Mouse (Mus musculus) heart, embryonic 13.5 days (tissue): ENCODE measurements around the gene Rhox7b. TPM values are rescaled to one million over a fixed set of nuclear protein-coding genes. Genes with fewer than 3 reads are reported as not detected.
"Not testable (repeated sequence)": the region's sequence is repeated elsewhere in the genome, so short reads cannot be mapped to it uniquely, and the experiment has no call there.

ENCODE experiments used
- ATAC-seq: fragments of 200-750 bp; cut with Nextera tagmentation; 2 replicates; pipeline ENCODE4 v1.8.0; 2017; ENCODE audit warnings: moderate TSS enrichment; ENCODE audit not compliant: insufficient number of reproducible peaks, low FRiP score, low TSS enrichment; ENCODE audit errors: extremely low read depth
- H3K27ac ChIP-seq: fragments of 300-500 bp; sonication (generic); replicated peaks from 2 replicates; pipeline ENCODE4 v1.5.1; 2015; ENCODE audit warnings: moderate library complexity, mild to moderate bottlenecking, inconsistent platforms
- H3K27me3 ChIP-seq: fragments of 300-500 bp; sonication (generic); replicated peaks from 2 replicates; pipeline ENCODE4 v1.6.1; 2015; ENCODE audit warnings: mild to moderate bottlenecking, inconsistent platforms
- H3K36me3 ChIP-seq: fragments of 300-500 bp; sonication (generic); 2 replicates; pipeline ENCODE4 v1.6.1; 2015; ENCODE audit warnings: mild to moderate bottlenecking, inconsistent platforms
- H3K4me1 ChIP-seq: fragments of 300-500 bp; sonication (generic); 2 replicates; pipeline ENCODE4 v1.6.1; 2015; ENCODE audit warnings: inconsistent platforms
- H3K4me2 ChIP-seq: fragments of 300-500 bp; sonication (generic); 2 replicates; pipeline ENCODE4 v1.6.1; 2015; ENCODE audit warnings: inconsistent platforms, mild to moderate bottlenecking, moderate library complexity
- H3K4me3 ChIP-seq: fragments of 300-500 bp; sonication (generic); 2 replicates; pipeline ENCODE4 v1.5.1; 2015; ENCODE audit warnings: moderate library complexity, mild to moderate bottlenecking, inconsistent platforms
- H3K9ac ChIP-seq: fragments of 300-500 bp; sonication (generic); 2 replicates; pipeline ENCODE4 v1.6.1; 2015; ENCODE audit warnings: inconsistent platforms, mild to moderate bottlenecking, moderate library complexity
- H3K9me3 ChIP-seq: fragments of 300-500 bp; sonication (generic); 2 replicates; pipeline ENCODE4 v1.6.1; 2016; ENCODE audit warnings: inconsistent platforms
- WGBS: fragments of 180-500 bp; shearing (Covaris S2); methylation state at CpG from one replicate; pipeline ENCODE4 v1.1.7; 2015; ENCODE audit warnings: mixed read lengths; 5-methylcytosine and 5-hydroxymethylcytosine counted together
- polyA plus RNA-seq: library from polyadenylated mRNA; unstranded; fragments of >200 nt; fragmentation: Nextera tagmentation; extraction: Ambion mirVana; gene quantifications from 2 replicates; pipeline ENCODE4 v1.2.1, GENCODE M21; 2015

Gene Rhox7b
- not detected in 2 replicates for polyA plus RNA-seq

GRCm38 (mm10) chrX:37897132-37897531 is at the start of gene Rhox7b:
Gene Rhox7b (minus strand): TSS chrX:37897232.
- H3K9me3 ChIP-seq, H3K36me3 ChIP-seq, H3K4me1 ChIP-seq, H3K4me3 ChIP-seq, H3K27ac ChIP-seq, ATAC-seq, H3K27me3 ChIP-seq, H3K4me2 ChIP-seq, H3K9ac ChIP-seq: not testable (repeated sequence)
- WGBS: 62% methylated on average over 9 of the region's 9 CpGs

DNA sequence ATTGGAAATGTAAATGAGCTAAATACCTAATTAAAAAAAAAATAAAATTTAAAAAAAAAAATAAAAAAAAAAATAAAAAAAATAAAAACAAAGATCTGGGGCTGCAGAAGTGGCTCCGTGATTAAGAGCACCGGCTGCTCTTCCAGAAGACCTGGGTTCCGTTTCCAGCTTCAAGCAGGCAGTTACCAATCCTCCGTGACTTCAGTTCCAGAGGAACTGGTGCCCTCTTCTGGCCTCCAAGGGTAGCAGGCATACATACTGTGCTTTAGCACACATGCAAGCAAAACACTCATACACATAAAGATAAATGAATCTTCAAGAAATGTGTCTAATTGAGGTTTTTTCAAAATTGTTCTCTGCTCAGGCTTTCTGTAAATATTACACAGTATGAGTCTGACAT is 19.3 kb upstream of the Rhox7b start:
- Histone ChIP-seq H3K4me3 (no peak overlapping the region), H3K36me3 (no peaks in the 10 kb centered on the region), H3K27me3 (no peaks in the 10 kb centered on the region), H3K9ac (no peak overlapping the region), H3K27ac (no peak overlapping the region), H3K4me2 (no peak overlapping the region), H3K9me3 (no peaks in the 10 kb centered on the region), H3K4me1 (no peaks in the 10 kb centered on the region)
- WGBS: 66% methylated on average over 4 of the region's 4 CpGs
- no peak for ATAC-seq

DNA sequence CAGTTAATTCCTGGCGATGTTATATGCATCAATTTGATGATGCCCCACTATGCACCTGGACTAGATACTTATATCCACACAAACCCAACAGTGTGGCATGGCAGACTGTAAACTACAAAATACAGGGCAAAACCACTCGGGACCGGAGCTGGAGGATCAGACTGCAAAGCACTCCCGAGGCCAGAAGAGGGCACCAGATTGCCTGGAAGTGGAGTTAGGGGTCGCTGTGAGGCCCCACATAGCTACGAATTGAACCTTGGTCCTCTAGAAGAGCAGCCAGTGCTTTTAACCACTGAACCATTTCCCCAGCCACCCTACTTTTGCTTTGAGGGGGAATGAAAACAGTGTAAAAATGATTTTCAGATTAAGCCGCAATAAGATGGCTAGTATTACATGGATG is 11.5 kb upstream of the Rhox7b start:
- 39% methylated on average over 7 of the region's 7 CpGs for WGBS

DNA sequence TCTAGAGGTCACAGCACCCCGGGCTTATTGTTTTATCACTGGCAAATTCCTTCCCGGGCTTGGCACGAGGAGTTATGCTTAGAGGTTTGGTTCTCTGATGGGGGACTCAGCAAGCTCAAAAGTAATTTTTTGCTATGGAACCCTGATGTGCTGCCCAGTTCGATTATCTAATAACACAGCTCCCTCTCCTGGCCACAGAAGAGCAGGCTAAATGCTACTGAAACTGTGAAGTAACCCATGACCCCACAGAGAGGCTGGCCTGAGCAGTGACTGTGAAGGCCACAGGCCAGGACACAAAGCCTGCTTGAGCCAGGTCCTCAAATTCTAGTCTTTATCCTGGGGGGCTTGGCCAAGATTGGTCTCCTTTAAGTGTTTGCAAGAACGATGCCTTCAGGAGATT is 6.7 kb upstream of the Rhox7b start:
- 47% methylated on average over 5 of the region's 5 CpGs for WGBS
- Histone ChIP-seq H3K4me3 (no peak overlapping the region), H3K4me1 (no peaks in the 10 kb centered on the region), H3K4me2 (no peak overlapping the region), H3K27ac (no peak overlapping the region), H3K27me3 (no peaks in the 10 kb centered on the region), H3K36me3 (no peaks in the 10 kb centered on the region), H3K9me3 (no peaks in the 10 kb centered on the region), H3K9ac (no peak overlapping the region)
- ATAC-seq: no peak

More for the DNA sequence above, 11.5 kb upstream of the Rhox7b start:
- Histone ChIP-seq H3K27ac (no peak overlapping the region), H3K36me3 (no peaks in the 10 kb centered on the region), H3K27me3 (no peaks in the 10 kb centered on the region), H3K4me1 (no peaks in the 10 kb centered on the region), H3K9ac (no peak overlapping the region), H3K4me2 (no peak overlapping the region), H3K4me3 (no peak overlapping the region), H3K9me3 (no peaks in the 10 kb centered on the region)
- ATAC-seq: no peak

DNA sequence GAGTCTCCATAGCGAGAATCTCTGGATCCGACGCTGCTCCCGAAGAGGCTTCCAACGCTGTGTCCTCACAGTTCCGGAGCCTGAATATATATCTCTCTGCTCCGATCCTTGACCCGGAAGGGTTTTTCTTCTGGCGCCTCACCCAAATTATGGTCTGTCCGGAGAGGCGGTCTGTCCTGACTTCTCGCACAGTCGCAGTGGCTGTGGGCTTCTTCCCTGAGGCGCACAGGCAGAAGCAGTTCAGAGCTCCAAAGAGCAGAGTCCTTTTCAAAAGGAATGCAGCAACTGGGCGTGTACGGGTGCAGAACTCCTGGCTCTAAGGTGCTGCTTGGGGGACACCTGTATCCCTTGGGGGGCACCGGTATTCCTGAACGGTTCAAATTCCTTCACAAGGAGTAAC is 4.6 kb upstream of the Rhox7b start, which contains the start of gene Rhox9:
Gene Rhox9 (minus strand): TSS at position 101 of the 400 bp plus-strand sequence.
- not testable (repeated sequence) for H3K9me3 ChIP-seq, H3K4me1 ChIP-seq, H3K4me3 ChIP-seq, H3K9ac ChIP-seq, H3K27me3 ChIP-seq, H3K27ac ChIP-seq, H3K4me2 ChIP-seq, H3K36me3 ChIP-seq, ATAC-seq
- WGBS: 79% methylated on average over 9 of the region's 18 CpGs

DNA sequence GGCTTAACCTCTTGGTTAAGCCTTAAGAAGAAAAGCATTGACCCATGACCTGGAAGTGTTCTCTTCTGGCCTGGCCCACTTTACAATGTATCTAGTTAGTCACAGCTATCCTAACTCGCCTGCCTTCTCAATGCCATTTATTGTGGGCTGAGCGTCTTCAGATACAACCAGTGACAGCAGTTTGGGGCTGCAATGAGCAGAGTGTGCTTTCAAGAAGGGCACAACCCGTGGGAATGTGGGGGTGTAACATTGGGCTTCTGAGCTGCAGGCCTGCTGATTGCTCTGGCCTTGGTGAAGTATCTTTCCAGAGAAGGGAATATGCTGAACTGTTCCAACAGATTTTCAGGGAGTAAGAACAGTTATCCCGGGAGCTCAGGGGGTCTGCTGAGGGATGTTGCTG is 18.2 kb downstream of the Rhox7b start, which contains the start of gene Rhox8:
Gene Rhox8 (minus strand): TSS at position 101 of the 400 bp plus-strand sequence.
- Histone ChIP-seq H3K4me1 (no peaks in the 10 kb centered on the region), H3K27ac (no peak within 1 kb of the TSS), H3K9me3 (no peaks in the 10 kb centered on the region), H3K4me2 (no peak within 1 kb of the TSS), H3K36me3 (no peaks in the 10 kb centered on the region), H3K9ac (no peak within 1 kb of the TSS), H3K27me3 (no peaks in the 10 kb centered on the region), H3K4me3 (no peak within 1 kb of the TSS)
- 59% methylated on average over 4 of the region's 4 CpGs for WGBS
- no peak for ATAC-seq

- WGBS: 98% methylated on average over 2 of the region's 2 CpGs
- no peak overlapping the region for H3K9ac ChIP-seq
Measured at GRCm38 (mm10) chrX:37871641-37872040, 25.4 kb downstream of the Rhox7b start.

More at GRCm38 (mm10) chrX:37871641-37872040, 25.4 kb downstream of the Rhox7b start:
- ATAC-seq: no peak
- Histone ChIP-seq H3K27ac (no peak overlapping the region), H3K9me3 (no peaks in the 10 kb centered on the region), H3K4me1 (no peaks in the 10 kb centered on the region), H3K4me3 (no peak overlapping the region), H3K27me3 (no peaks in the 10 kb centered on the region), H3K36me3 (no peaks in the 10 kb centered on the region), H3K4me2 (no peak overlapping the region)

Other genes starting within 250 kb of the Rhox7b start
- not detected in 2 replicates for gene Rhox4g, start 245.9 kb downstream of the Rhox7b start, polyA plus RNA-seq
- not detected in 2 replicates for gene Rhox3h, start 228.5 kb downstream of the Rhox7b start, polyA plus RNA-seq
- not detected in 2 replicates for gene Rhox2h, start 224.0 kb downstream of the Rhox7b start, polyA plus RNA-seq
- 10.6 and 12.4 TPM in 2 replicates for gene Rhox5, start 92.4 kb downstream of the Rhox7b start, polyA plus RNA-seq
- not detected in 2 replicates for gene Rhox6, start 70.3 kb downstream of the Rhox7b start, polyA plus RNA-seq
- not detected in 2 replicates for gene Rhox7a, start 65.5 kb downstream of the Rhox7b start, polyA plus RNA-seq
- not detected in 2 replicates for gene Rhox8, start 18.3 kb downstream of the Rhox7b start, polyA plus RNA-seq
- not detected in 2 replicates for gene Rhox9, start 4.5 kb upstream of the Rhox7b start, polyA plus RNA-seq
- gene Btg1-ps1, start 121.6 kb upstream of the Rhox7b start, polyA plus RNA-seq: not detected in 2 replicates
- gene Btg1-ps2, start 145.9 kb upstream of the Rhox7b start, polyA plus RNA-seq: not detected in 2 replicates
- not detected in 2 replicates for gene Rhox10, start 169.2 kb upstream of the Rhox7b start, polyA plus RNA-seq
- not detected in 2 replicates for gene Rhox11, start 187.9 kb upstream of the Rhox7b start, polyA plus RNA-seq
- not detected in 2 replicates for gene Rhox12, start 213.7 kb upstream of the Rhox7b start, polyA plus RNA-seq
- not detected in 2 replicates for gene Rhox13, start 224.0 kb upstream of the Rhox7b start, polyA plus RNA-seq